Mouse (Mus musculus) adrenal gland, postnatal 36 days (tissue): ENCODE data around the gene Ccdc43. TPM values are rescaled to one million over a fixed set of nuclear protein-coding genes. Genes with fewer than 3 reads are reported as not detected.
"Not testable (repeated sequence)": the region's sequence is repeated elsewhere in the genome, so short reads cannot be mapped to it uniquely, and the experiment has no call there.

Experiments
- DNase-seq, 2 experiments: peaks; one replicate each; pipeline ENCODE4 v3.0.0; 2021; ENCODE audit warnings: mixed read lengths in 1 of 2
- long read RNA-seq, 2 experiments: library from polyadenylated mRNA; stranded (forward); transcript quantifications; one replicate each; pipeline ENCODE4 v2.0.0; 2021; ENCODE audit warnings: borderline sequencing depth in 2 of 2
- total RNA-seq, 2 experiments: library from RNA; stranded (reverse); gene quantifications; 2 replicates each; pipeline ENCODE4 v1.2.3; 2021

The Ccdc43 gene
- total RNA-seq = 10 to 100 TPM; 29.2 to 29.5 TPM
- long read RNA-seq, experiment 1, transcript Ccdc43-204 (4 exons, 989 nt) = minor isoform, 8 of 36 reads
- long read RNA-seq, experiment 1, transcript Ccdc43-201 (5 exons, 2,366 nt) = major isoform, 27 of 36 reads
- long read RNA-seq, experiment 1, partial matches to known transcripts = 0 of 36 reads
- long read RNA-seq, experiment 1, other reads (novel, unspliced or antisense) = 0 of 36 reads
- long read RNA-seq, experiment 2, transcript Ccdc43-201 (5 exons, 2,366 nt) = major isoform, 7 of 11 reads
- long read RNA-seq, experiment 2, partial matches to known transcripts = 0 of 11 reads
- long read RNA-seq, experiment 2, other reads (novel, unspliced or antisense) = 1 of 11 reads

GRCm38 (mm10) chr11:102697338-102698017, at the start of gene Ccdc43:
Gene Ccdc43, minus strand, starts transcription at chr11:102697782.
- DNase-seq = peak; percentile 95 to 96

GRCm38 (mm10) chr11:102744746-102745145, 47.2 kb upstream of the Ccdc43 start:
- DNase-seq = peak; percentile 34 to 71

- no peak for DNase-seq
Measured at GRCm38 (mm10) chr11:102742843-102743242, 45.3 kb upstream of the Ccdc43 start.

- DNase-seq = no peak
Measured at GRCm38 (mm10) chr11:102742066-102742465, 44.5 kb upstream of the Ccdc43 start.

- DNase-seq = peak in 1 of 2 experiments; percentile 45
Measured at GRCm38 (mm10) chr11:102741129-102741950, 43.8 kb upstream of the Ccdc43 start.

- DNase-seq = no peak
Measured at GRCm38 (mm10) chr11:102740634-102741033, 43.1 kb upstream of the Ccdc43 start.

- DNase-seq = peak; percentile 34 to 50
Measured at GRCm38 (mm10) chr11:102739278-102739966, 41.8 kb upstream of the Ccdc43 start.

- DNase-seq = no peak
Measured at GRCm38 (mm10) chr11:102738046-102738445, 40.5 kb upstream of the Ccdc43 start.

- no peak for DNase-seq
Measured at GRCm38 (mm10) chr11:102734961-102735360, 37.4 kb upstream of the Ccdc43 start.

GRCm38 (mm10) chr11:102733146-102733545, 35.6 kb upstream of the Ccdc43 start:
- no peak for DNase-seq

GRCm38 (mm10) chr11:102731366-102731765, 33.8 kb upstream of the Ccdc43 start:
- DNase-seq = no peak

- no peak for DNase-seq
Measured at GRCm38 (mm10) chr11:102729835-102730234, 32.3 kb upstream of the Ccdc43 start.

GRCm38 (mm10) chr11:102728614-102729013, 31.0 kb upstream of the Ccdc43 start:
- peak in 1 of 2 experiments; percentile 51 for DNase-seq

- DNase-seq = peak in 1 of 2 experiments; percentile 41
Measured at GRCm38 (mm10) chr11:102725574-102725973, 28.0 kb upstream of the Ccdc43 start.

GRCm38 (mm10) chr11:102716135-102716534, 18.6 kb upstream of the Ccdc43 start:
- DNase-seq = no peak

GRCm38 (mm10) chr11:102714578-102714977, 17.0 kb upstream of the Ccdc43 start:
- DNase-seq = not testable (repeated sequence)

- no peak for DNase-seq
Measured at GRCm38 (mm10) chr11:102712411-102712810, 14.8 kb upstream of the Ccdc43 start.

GRCm38 (mm10) chr11:102702206-102702605, 4.6 kb upstream of the Ccdc43 start:
- not testable (repeated sequence) for DNase-seq

- no peak for DNase-seq
Measured at GRCm38 (mm10) chr11:102698018-102698476, 465 bp upstream of the Ccdc43 start.

GRCm38 (mm10) chr11:102695289-102695688, 2.3 kb downstream of the Ccdc43 start:
- no peak for DNase-seq

- DNase-seq = peak; percentile 63 to 73
Measured at GRCm38 (mm10) chr11:102690162-102690561, 7.4 kb downstream of the Ccdc43 start.
